Mouse (Mus musculus) kidney, postnatal 0 days (tissue): ENCODE measurements around the gene Gm37240. TPM values are rescaled to one million over a fixed set of nuclear protein-coding genes. Genes with fewer than 3 reads are reported as not detected.

Experiments used
- ATAC-seq: fragments of 200-750 bp; cut with Nextera tagmentation; replicated peaks from 2 replicates; pipeline ENCODE4 v1.8.0; 2017; ENCODE audit warnings: low read depth, moderate number of reproducible peaks, moderate TSS enrichment, moderate library complexity; ENCODE audit not compliant: low FRiP score
- DNase-seq: peaks from one replicate; pipeline ENCODE4 v3.0.0-alpha.2; 2016; ENCODE audit warnings: low spot score
- H3K27ac ChIP-seq: fragments of 300-500 bp; sonication (generic); 2 replicates; pipeline ENCODE4 v1.5.1; 2014; ENCODE audit warnings: mild to moderate bottlenecking
- H3K27me3 ChIP-seq: fragments of 300-500 bp; sonication (generic); 2 replicates; pipeline ENCODE4 v1.6.1; 2014; ENCODE audit warnings: low read length, mixed read lengths; ENCODE audit not compliant: insufficient read depth
- H3K36me3 ChIP-seq: fragments of 300-500 bp; sonication (generic); 2 replicates; pipeline ENCODE4 v1.6.1; 2014; ENCODE audit warnings: low read length, mixed read lengths; ENCODE audit not compliant: insufficient read depth
- H3K4me1 ChIP-seq: fragments of 300-500 bp; sonication (generic); replicated peaks from 2 replicates; pipeline ENCODE4 v1.6.1; 2014; ENCODE audit warnings: antibody characterized with exemption, low read length, mixed read lengths; ENCODE audit not compliant: insufficient read depth
- H3K4me2 ChIP-seq: fragments of 300-500 bp; sonication (generic); 2 replicates; pipeline ENCODE4 v1.6.1; 2014; ENCODE audit warnings: mild to moderate bottlenecking, low read length, moderate library complexity, mixed read lengths
- H3K4me3 ChIP-seq: fragments of 300-500 bp; sonication (generic); replicated peaks from 2 replicates; pipeline ENCODE4 v1.5.1; 2014; ENCODE audit warnings: low read depth, low read length
- H3K9ac ChIP-seq: fragments of 300-500 bp; sonication (generic); 2 replicates; pipeline ENCODE4 v1.6.1; 2014; ENCODE audit warnings: low read depth, low read length
- H3K9me3 ChIP-seq: fragments of 300-500 bp; sonication (generic); replicated peaks from 2 replicates; pipeline ENCODE4 v1.6.1; 2016; ENCODE audit warnings: low read length, inconsistent platforms, mixed read lengths
- CTCF ChIP-seq: IDR thresholded peaks from 2 replicates; pipeline ENCODE4 v1.5.1; 2016; ENCODE audit warnings: antibody characterized with exemption, low read depth, mild to moderate bottlenecking, moderate library complexity
- WGBS: fragments of 180-500 bp; shearing (Covaris S2); extraction: QIAGEN DNeasy Blood & Tissue Kit; methylation state at CpG from one replicate; pipeline ENCODE4 v1.1.7; 2014; 5-methylcytosine and 5-hydroxymethylcytosine counted together
- polyA plus RNA-seq: library from polyadenylated mRNA; unstranded; fragments of >200 nt; fragmentation: Nextera tagmentation; extraction: Ambion mirVana; gene quantifications from 2 replicates; pipeline ENCODE4 v1.2.1, GENCODE M21; 2015

Gene Gm37240
- polyA plus RNA-seq, 1 experiment from 2014 or later, result 10.8 TPM

- DNase-seq (peak; percentile 68), ATAC-seq (no peak)
- TF ChIP-seq CTCF, result no peak
- Histone ChIP-seq H3K4me1 (0 out of 2 replicates have a peak, but pooled peaks cover 7% of the 10 kb centered on the region), H3K4me2 (no peak overlapping the region), H3K4me3 (no peak overlapping the region), H3K36me3 (no peaks in the 10 kb centered on the region), H3K27ac (no peak overlapping the region), H3K27me3 (no peaks in the 10 kb centered on the region), H3K9ac (no peak overlapping the region), H3K9me3 (no peaks in the 10 kb centered on the region)
- WGBS, result 34% methylated on average over 11 of the region's 11 CpGs
Measured at GRCm38 (mm10) chr3:85535621-85536520, 351.4 kb downstream of the Gm37240 start.

- TF ChIP-seq CTCF, result no peak
- Histone ChIP-seq H3K4me3 (no peak overlapping the region), H3K36me3 (no peaks in the 10 kb centered on the region), H3K4me2 (no peak overlapping the region), H3K9me3 (no peaks in the 10 kb centered on the region), H3K27me3 (no peaks in the 10 kb centered on the region), H3K9ac (no peak overlapping the region), H3K27ac (no peak overlapping the region), H3K4me1 (0 out of 2 replicates have a peak, but pooled peaks cover 7% of the 10 kb centered on the region)
- 84% methylated on average over 3 of the region's 3 CpGs for WGBS
- ATAC-seq (no peak), DNase-seq (no peak)
Measured at GRCm38 (mm10) chr3:85535042-85535441, 352.3 kb downstream of the Gm37240 start.

- Histone ChIP-seq H3K27me3 (no peaks in the 10 kb centered on the region), H3K4me3 (no peak overlapping the region), H3K36me3 (no peaks in the 10 kb centered on the region), H3K9ac (no peak overlapping the region), H3K4me2 (no peak overlapping the region), H3K27ac (no peak overlapping the region), H3K4me1 (0 out of 2 replicates have a peak, but pooled peaks cover 7% of the 10 kb centered on the region), H3K9me3 (no peaks in the 10 kb centered on the region)
- ATAC-seq (no peak), DNase-seq (no peak)
- 70% methylated on average over 3 of the region's 3 CpGs for WGBS
- no peak for TF ChIP-seq CTCF
Measured at GRCm38 (mm10) chr3:85532376-85532775, 354.9 kb downstream of the Gm37240 start.

GRCm38 (mm10) chr3:85530601-85531161, 356.6 kb downstream of the Gm37240 start:
- 84% methylated on average over 8 of the region's 8 CpGs for WGBS
- 0 out of 2 replicates have a peak, but pooled peaks cover under 1% of the 10 kb centered on the region for H3K4me1 ChIP-seq

GRCm38 (mm10) chr3:85521311-85521907, 365.9 kb downstream of the Gm37240 start:
- Histone ChIP-seq H3K4me2 (no peak overlapping the region), H3K27ac (no peak overlapping the region), H3K27me3 (no peaks in the 10 kb centered on the region), H3K4me1 (no peaks in the 10 kb centered on the region), H3K9ac (no peak overlapping the region), H3K9me3 (no peaks in the 10 kb centered on the region), H3K36me3 (no peaks in the 10 kb centered on the region), H3K4me3 (no peak overlapping the region)
- TF ChIP-seq CTCF, result no peak
- 82% methylated on average over 1 of the region's 1 CpGs for WGBS
- no peak for ATAC-seq
- no peak for DNase-seq

More at GRCm38 (mm10) chr3:85530601-85531161, 356.6 kb downstream of the Gm37240 start:
- TF ChIP-seq CTCF, result no peak
- no peaks in the 10 kb centered on the region for H3K36me3 ChIP-seq
- no peak overlapping the region for H3K27ac ChIP-seq
- H3K9me3 ChIP-seq, result no peaks in the 10 kb centered on the region
- H3K4me2 ChIP-seq, result no peak overlapping the region
- DNase-seq, result no peak
- H3K27me3 ChIP-seq, result no peaks in the 10 kb centered on the region
- no peak overlapping the region for H3K9ac ChIP-seq
- no peak overlapping the region for H3K4me3 ChIP-seq
- no peak for ATAC-seq

- Histone ChIP-seq H3K9me3 (no peaks in the 10 kb centered on the region), H3K27ac (no peak overlapping the region), H3K36me3 (no peaks in the 10 kb centered on the region), H3K4me3 (no peak overlapping the region), H3K9ac (no peak overlapping the region), H3K4me2 (no peak overlapping the region), H3K27me3 (no peaks in the 10 kb centered on the region), H3K4me1 (no peaks in the 10 kb centered on the region)
- DNase-seq, result no peak
- WGBS, result 79% methylated on average over 8 of the region's 8 CpGs
- no peak for ATAC-seq
- no peak for TF ChIP-seq CTCF
Measured at GRCm38 (mm10) chr3:85518668-85519067, 368.6 kb downstream of the Gm37240 start.
